Comparison of ENCODE assay signal across 8 mouse cellular contexts in genomic region chr13:95889981-95890545, GRCm38 (mm10). TPM values are rescaled to one million over a fixed set of nuclear protein-coding genes. Genes with fewer than 3 reads are reported as not detected.
A peak's percentile ranks its signal among the peaks of the same experiment; 100 is the strongest.
DNase-seq lines count a peak whose midpoint lies in the region; ATAC-seq and TF ChIP-seq lines count a peak whose summit lies in the region.

No protein-coding gene starts in this region.

- peak overlapping the region; percentile 23 for H3K4me2 ChIP-seq in kidney, embryonic 14.5 days (replicated peaks; ENCODE audit: low read depth, low read length)
- H3K4me2 ChIP-seq in liver, embryonic 11.5 days = peak overlapping the region; percentile 100
- H3K4me2 ChIP-seq in neural tube, embryonic 15.5 days = peak overlapping the region; percentile 99

- ATAC-seq in kidney, embryonic 14.5 days (ENCODE audit: low FRiP score, low TSS enrichment) = no peak
- peak; percentile 17 for ATAC-seq in granulocyte monocyte progenitor cell, adult 5-6 weeks (replicated peaks; ENCODE audit: poor library complexity, severe bottlenecking)
- no peak for ATAC-seq in liver, embryonic 11.5 days (replicated peaks; ENCODE audit: low FRiP score)
- no peak for ATAC-seq in neural tube, embryonic 15.5 days (ENCODE audit: low FRiP score)

- no peak overlapping the region for H3K27ac ChIP-seq in kidney, embryonic 14.5 days (ENCODE audit: low read depth, low read length)
- H3K27ac ChIP-seq in liver, embryonic 11.5 days (ENCODE audit: low read depth, low read length) = no peak overlapping the region
- no peak overlapping the region for H3K27ac ChIP-seq in neural tube, embryonic 15.5 days (replicated peaks)
- no peak overlapping the region for H3K27ac ChIP-seq in cerebellum, adult 2 months (ENCODE audit: insufficient read depth, low read length)

- H3K9ac ChIP-seq in kidney, embryonic 14.5 days (ENCODE audit: low read depth, low read length) = no peak overlapping the region
- H3K9ac ChIP-seq in liver, embryonic 11.5 days (ENCODE audit: low read depth, low read length) = peak overlapping the region; percentile 86; the same call in 1 of the 2 replicates
- H3K9ac ChIP-seq in neural tube, embryonic 15.5 days (replicated peaks) = no peak overlapping the region

- no peak for TF ChIP-seq POLR2A in cerebellum, adult 2 months (IDR thresholded peaks at IDR 0.05; ENCODE audit: borderline replicate concordance, insufficient read depth, low read length)

- H3K9me3 ChIP-seq in kidney, embryonic 14.5 days (ENCODE audit: control insufficient read depth, low read length) = no peaks in the 10 kb centered on the region
- H3K9me3 ChIP-seq in liver, embryonic 11.5 days (ENCODE audit: control insufficient read depth, low read length) = no peaks in the 10 kb centered on the region
- no peaks in the 10 kb centered on the region for H3K9me3 ChIP-seq in neural tube, embryonic 15.5 days (replicated peaks)

- 36% methylated on average over 8 of the region's 8 CpGs for WGBS in kidney, embryonic 14.5 days
- WGBS in liver, embryonic 11.5 days = 36% methylated on average over 8 of the region's 8 CpGs
- 20% methylated on average over 8 of the region's 8 CpGs for WGBS in neural tube, embryonic 15.5 days
- WGBS in cerebellum, adult 2 months = 75% methylated on average over 8 of the region's 8 CpGs

- no peaks in the 10 kb centered on the region for H3K36me3 ChIP-seq in kidney, embryonic 14.5 days (ENCODE audit: control insufficient read depth, insufficient read depth, low read length)
- no peaks in the 10 kb centered on the region for H3K36me3 ChIP-seq in liver, embryonic 11.5 days (ENCODE audit: control insufficient read depth, insufficient read depth, low read length)
- H3K36me3 ChIP-seq in neural tube, embryonic 15.5 days = no peaks in the 10 kb centered on the region

- no peak for TF ChIP-seq CTCF in cerebellum, adult 2 months (IDR thresholded peaks at IDR 0.05; ENCODE audit: borderline replicate concordance, insufficient read depth, low read depth, low read length)

- 0 out of 2 replicates have a peak, but pooled peaks cover 4% of the 10 kb centered on the region for H3K27me3 ChIP-seq in kidney, embryonic 14.5 days (ENCODE audit: control insufficient read depth, insufficient read depth, low read length)
- H3K27me3 ChIP-seq in liver, embryonic 11.5 days (replicated peaks; ENCODE audit: control insufficient read depth, insufficient read depth, low read length) = no peaks in the 10 kb centered on the region
- peaks cover 4% of the 10 kb centered on the region for H3K27me3 ChIP-seq in neural tube, embryonic 15.5 days (replicated peaks)
- no peaks in the 10 kb centered on the region for H3K27me3 ChIP-seq in cerebellum, adult 2 months (ENCODE audit: control insufficient read depth, insufficient read depth, low read length)

- no peak overlapping the region for H3K4me3 ChIP-seq in kidney, embryonic 14.5 days (ENCODE audit: low read length)
- H3K4me3 ChIP-seq in liver, embryonic 11.5 days (ENCODE audit: low read depth, low read length) = peak overlapping the region; percentile 73; the same call in 1 of the 2 replicates
- H3K4me3 ChIP-seq in neural tube, embryonic 15.5 days (replicated peaks) = peak overlapping the region; percentile 13; the same call in 1 of the 2 replicates
- no peak overlapping the region for H3K4me3 ChIP-seq in cerebellum, adult 2 months (replicated peaks; ENCODE audit: insufficient read depth, low read depth, low read length)

- DNase-seq in kidney, adult 11 months = no peak
- DNase-seq in adrenal gland, postnatal 36 days = peak; percentile 71 to 78
- DNase-seq in liver, embryonic 11.5 days (ENCODE audit: low spot score) = peak; percentile 42
- DNase-seq in cerebellum, adult 2 months = no peak
- DNase-seq in right cerebral cortex, postnatal 14 days = no peak

- no peaks in the 10 kb centered on the region for H3K4me1 ChIP-seq in kidney, embryonic 14.5 days (ENCODE audit: control insufficient read depth, insufficient read depth, low read length)
- peaks cover 13% of the 10 kb centered on the region for H3K4me1 ChIP-seq in liver, embryonic 11.5 days (replicated peaks; ENCODE audit: control insufficient read depth, insufficient read depth, low read length)
- peaks cover 24% of the 10 kb centered on the region for H3K4me1 ChIP-seq in neural tube, embryonic 15.5 days
- no peaks in the 10 kb centered on the region for H3K4me1 ChIP-seq in cerebellum, adult 2 months (ENCODE audit: control insufficient read depth, insufficient read depth, low read length)

RNA-seq across cellular contexts. Expression of gene Iqgap2, which starts 1.7 kb away (rescaled TPM):
- 6.6 and 11.2 TPM in 2 replicates for polyA plus RNA-seq in kidney, embryonic 14.5 days (2014; fragmentation: Nextera tagmentation; extraction: Ambion mirVana)
- total RNA-seq in adrenal gland, postnatal 36 days (2021) = 100 to 1,000 TPM; 149 to 229 TPM
- total RNA-seq in granulocyte monocyte progenitor cell, adult 5-6 weeks (2014; fragmentation: Nextera tagmentation) = 71.4 and 91.9 TPM in 2 replicates
- total RNA-seq in granulocyte monocyte progenitor cell, adult 5-6 weeks (2017) = 143 and 157 TPM in 2 replicates
- 17.1 and 17.7 TPM in 2 replicates for polyA plus RNA-seq in liver, embryonic 11.5 days (2014; fragmentation: Nextera tagmentation; extraction: Ambion mirVana)
- polyA plus RNA-seq in neural tube, embryonic 15.5 days (2015; fragmentation: Nextera tagmentation; extraction: Ambion mirVana) = 1.9 and 6.0 TPM in 2 replicates
- polyA plus RNA-seq in cerebellum, adult 2 months (2012; rRNA removed) = 1.3 TPM in 2 replicates

Comparison
In these comparisons a context has a peak if more than half of its experiments do, and no peak if none do; other contexts are left out.
1. H3K4me2 ChIP-seq: peak in every context shown above with its lines; median percentile 100 in liver, embryonic 11.5 days; 99 in neural tube, embryonic 15.5 days; 23 in kidney, embryonic 14.5 days.
2. H3K4me3 ChIP-seq: peak in liver, embryonic 11.5 days (single experiment) and neural tube, embryonic 15.5 days (single experiment); none in kidney, embryonic 14.5 days (single experiment) and cerebellum, adult 2 months (single experiment).
3. DNase-seq: peak in adrenal gland, postnatal 36 days (2 of 2) and liver, embryonic 11.5 days (single experiment); none in kidney, adult 11 months (single experiment), cerebellum, adult 2 months (0 of 2) and right cerebral cortex, postnatal 14 days (single experiment).